Mouse (Mus musculus): Measurements from ENCODE around the gene Gpr85.
"Not testable (repeated sequence)": the region's sequence is repeated elsewhere in the genome, so short reads cannot be mapped to it uniquely, and the experiment has no call there.

DNA sequence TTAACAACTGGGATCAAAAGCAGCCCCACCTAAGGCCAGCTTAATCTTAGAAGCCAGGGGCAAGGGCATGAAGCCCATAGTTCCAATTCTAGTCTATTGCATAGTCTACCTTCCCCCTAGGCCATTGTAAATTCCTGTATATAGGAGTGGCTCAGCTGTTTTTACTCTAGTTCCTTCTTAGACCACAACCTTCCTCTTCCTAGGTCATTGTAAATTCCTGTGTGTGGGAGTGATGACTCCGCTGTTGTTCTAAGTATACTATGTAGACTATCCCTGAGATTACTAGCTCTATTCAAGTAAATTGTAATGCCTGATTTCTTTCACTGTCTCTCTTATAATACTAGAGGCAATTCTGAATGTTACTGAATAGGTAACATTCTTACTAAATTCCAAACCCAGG lies 6.3 kb upstream of the Gpr85 start:
- not testable (repeated sequence) for TF ChIP-seq CTCF (IDR thresholded peaks at IDR 0.05; ENCODE audit: low read depth); EP300 (optimal IDR thresholded peaks at IDR 0.05)

Data from stomach, postnatal 0 days (tissue).